Mouse (Mus musculus) lung, adult 2 months (tissue): ENCODE measurements around the gene Kcnk15.

Source experiments
- CTCF ChIP-seq: fragments of 200-500 bp; IDR thresholded peaks from 2 replicates; pipeline ENCODE4 v1.5.1; 2011; ENCODE audit warnings: mild to moderate bottlenecking, low read length, control low read depth; ENCODE audit not compliant: insufficient read depth
- POLR2A ChIP-seq: fragments of 200-500 bp; IDR thresholded peaks from 2 replicates; pipeline ENCODE4 v1.6.1; 2011; ENCODE audit warnings: low read depth, mild to moderate bottlenecking, control low read depth, low read length, borderline replicate concordance; ENCODE audit errors: extremely low read depth

DNA sequence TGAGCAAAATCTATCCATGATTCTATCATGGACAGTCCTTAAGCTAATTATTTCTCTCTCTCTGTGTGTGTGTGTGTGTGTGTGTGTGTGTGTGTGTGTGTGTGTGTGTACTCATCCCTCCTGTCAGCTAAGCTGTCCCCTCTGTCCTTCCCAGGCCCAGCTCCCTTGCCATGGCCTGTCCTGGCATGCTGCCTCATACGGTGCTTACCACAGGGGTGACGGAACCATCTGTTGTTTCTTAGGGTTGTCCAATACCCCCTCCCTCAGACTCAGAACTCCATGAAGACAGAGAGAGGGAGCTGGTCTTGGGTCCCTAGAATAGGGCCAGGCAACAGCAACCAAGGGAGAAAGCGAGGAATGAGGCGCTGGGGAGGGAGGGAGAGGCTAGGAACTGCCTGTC, 50.9 kb downstream of the Kcnk15 start:
- TF ChIP-seq CTCF (no peak), POLR2A (no peak)
